Mouse (Mus musculus) midbrain, embryonic 11.5 days (tissue): Measurements from ENCODE around the gene Pkp1. TPM values are rescaled to one million over a fixed set of nuclear protein-coding genes. Genes with fewer than 3 reads are reported as not detected.

ENCODE experiments used
- ATAC-seq: fragments of 200-750 bp; cut with Nextera tagmentation; 2 replicates; pipeline ENCODE4 v1.8.0; 2017; ENCODE audit warnings: moderate TSS enrichment, moderate library complexity; ENCODE audit not compliant: low FRiP score
- DNase-seq: peaks from one replicate; pipeline ENCODE4 v3.0.0; 2015; ENCODE audit warnings: low spot score; ENCODE audit errors: missing footprints
- H3K27ac ChIP-seq: fragments of 300-500 bp; sonication (generic); 2 replicates; pipeline ENCODE4 v1.5.1; 2014; ENCODE audit warnings: low read depth, low read length
- H3K27me3 ChIP-seq: fragments of 300-500 bp; sonication (generic); 2 replicates; pipeline ENCODE4 v1.6.1; 2014; ENCODE audit warnings: mild to moderate bottlenecking, low read length, moderate library complexity, mixed read lengths; ENCODE audit not compliant: control insufficient read depth, insufficient read depth
- H3K36me3 ChIP-seq: fragments of 300-500 bp; sonication (generic); 2 replicates; pipeline ENCODE4 v1.6.1; 2014; ENCODE audit warnings: mild to moderate bottlenecking, low read length, moderate library complexity, mixed read lengths; ENCODE audit not compliant: control insufficient read depth, insufficient read depth
- H3K4me1 ChIP-seq: fragments of 300-500 bp; sonication (generic); 2 replicates; pipeline ENCODE4 v1.6.1; 2014; ENCODE audit warnings: low read length; ENCODE audit not compliant: control insufficient read depth, insufficient read depth
- H3K4me2 ChIP-seq: fragments of 300-500 bp; sonication (generic); 2 replicates; pipeline ENCODE4 v1.6.1; 2014; ENCODE audit warnings: mild to moderate bottlenecking, moderate library complexity
- H3K4me3 ChIP-seq: fragments of 300-500 bp; sonication (generic); 2 replicates; pipeline ENCODE4 v1.5.1; 2014; ENCODE audit warnings: low read depth, low read length
- H3K9ac ChIP-seq: fragments of 300-500 bp; sonication (generic); 2 replicates; pipeline ENCODE4 v1.6.1; 2014; ENCODE audit warnings: low read length
- H3K9me3 ChIP-seq: fragments of 300-500 bp; sonication (generic); 2 replicates; pipeline ENCODE4 v1.6.1; 2016; ENCODE audit warnings: low read length; ENCODE audit not compliant: control insufficient read depth
- WGBS: fragments of 180-500 bp; shearing (Covaris S2); extraction: QIAGEN DNeasy Blood & Tissue Kit; methylation state at CpG from one replicate; pipeline ENCODE4 v1.1.7; 2014; 5-methylcytosine and 5-hydroxymethylcytosine counted together
- polyA plus RNA-seq: library from polyadenylated mRNA; unstranded; fragments of >200 nt; fragmentation: Nextera tagmentation; extraction: Ambion mirVana; gene quantifications from 2 replicates; pipeline ENCODE4 v1.2.1, GENCODE M21; 2014

Gene Pkp1
- polyA plus RNA-seq, 1 experiment from 2014 or later, result 0.11 TPM

GRCm38 (mm10) chr1:135865518-135866194, 53.4 kb downstream of the Pkp1 start:
- Histone ChIP-seq H3K9me3 (no peaks in the 10 kb centered on the region), H3K36me3 (no peaks in the 10 kb centered on the region), H3K27me3 (no peaks in the 10 kb centered on the region; the same call in 1 of the 2 replicates), H3K4me1 (no peaks in the 10 kb centered on the region), H3K4me3 (no peak overlapping the region), H3K27ac (no peak overlapping the region), H3K9ac (no peak overlapping the region), H3K4me2 (no peak overlapping the region)
- DNase-seq (peak; percentile 98), ATAC-seq (peak; percentile 74)
- WGBS, result 53% methylated on average over 19 of the region's 19 CpGs

- Histone ChIP-seq H3K9me3 (no peaks in the 10 kb centered on the region), H3K36me3 (no peaks in the 10 kb centered on the region), H3K4me1 (no peaks in the 10 kb centered on the region), H3K27me3 (no peaks in the 10 kb centered on the region; the same call in 1 of the 2 replicates), H3K27ac (no peak overlapping the region), H3K4me3 (no peak overlapping the region), H3K4me2 (no peak overlapping the region), H3K9ac (no peak overlapping the region)
- WGBS, result 87% methylated on average over 6 of the region's 6 CpGs
- no peak for DNase-seq
- no peak for ATAC-seq
These were observed 54.2 kb downstream of the Pkp1 start for GRCm38 (mm10) chr1:135864830-135865229.

GRCm38 (mm10) chr1:135863786-135864335, 55.1 kb downstream of the Pkp1 start:
- ATAC-seq (no peak), DNase-seq (no peak)
- H3K4me2 ChIP-seq, result no peak overlapping the region
- H3K4me1 ChIP-seq, result no peaks in the 10 kb centered on the region
- H3K27ac ChIP-seq, result no peak overlapping the region
- no peaks in the 10 kb centered on the region; the same call in 1 of the 2 replicates for H3K27me3 ChIP-seq
- H3K9ac ChIP-seq, result no peak overlapping the region
- no peak overlapping the region for H3K4me3 ChIP-seq
- WGBS, result 84% methylated on average over 9 of the region's 9 CpGs
- no peaks in the 10 kb centered on the region for H3K9me3 ChIP-seq
- H3K36me3 ChIP-seq, result no peaks in the 10 kb centered on the region

- WGBS, result 81% methylated on average over 5 of the region's 5 CpGs
These were observed 56.4 kb downstream of the Pkp1 start for GRCm38 (mm10) chr1:135862561-135862960.

GRCm38 (mm10) chr1:135861980-135862552, 56.9 kb downstream of the Pkp1 start:
- H3K9me3 ChIP-seq, result no peaks in the 10 kb centered on the region
- no peaks in the 10 kb centered on the region for H3K4me1 ChIP-seq
- H3K27me3 ChIP-seq, result no peaks in the 10 kb centered on the region; the same call in 1 of the 2 replicates
- H3K4me3 ChIP-seq, result no peak overlapping the region
- no peaks in the 10 kb centered on the region for H3K36me3 ChIP-seq
- H3K4me2 ChIP-seq, result no peak overlapping the region
- ATAC-seq (no peak), DNase-seq (no peak)
- H3K9ac ChIP-seq, result no peak overlapping the region
- 82% methylated on average over 9 of the region's 9 CpGs for WGBS
- H3K27ac ChIP-seq, result no peak overlapping the region

More at GRCm38 (mm10) chr1:135862561-135862960, 56.4 kb downstream of the Pkp1 start:
- no peak overlapping the region for H3K27ac ChIP-seq
- ATAC-seq, result no peak
- H3K4me3 ChIP-seq, result no peak overlapping the region
- no peaks in the 10 kb centered on the region for H3K4me1 ChIP-seq
- H3K9ac ChIP-seq, result no peak overlapping the region
- H3K9me3 ChIP-seq, result no peaks in the 10 kb centered on the region
- H3K27me3 ChIP-seq, result no peaks in the 10 kb centered on the region; the same call in 1 of the 2 replicates
- H3K36me3 ChIP-seq, result no peaks in the 10 kb centered on the region
- no peak overlapping the region for H3K4me2 ChIP-seq
- DNase-seq, result no peak

- WGBS, result 84% methylated on average over 5 of the region's 5 CpGs
- H3K4me2 ChIP-seq, result no peak overlapping the region
- no peaks in the 10 kb centered on the region for H3K36me3 ChIP-seq
- no peak for DNase-seq
- no peak overlapping the region for H3K27ac ChIP-seq
- no peaks in the 10 kb centered on the region; the same call in 1 of the 2 replicates for H3K27me3 ChIP-seq
- no peaks in the 10 kb centered on the region for H3K9me3 ChIP-seq
- ATAC-seq, result no peak
- H3K4me1 ChIP-seq, result no peaks in the 10 kb centered on the region
- H3K9ac ChIP-seq, result no peak overlapping the region
- H3K4me3 ChIP-seq, result no peak overlapping the region
These were observed 57.9 kb downstream of the Pkp1 start for GRCm38 (mm10) chr1:135861091-135861490.

GRCm38 (mm10) chr1:135858533-135858932, 60.5 kb downstream of the Pkp1 start:
- Histone ChIP-seq H3K36me3 (no peaks in the 10 kb centered on the region), H3K4me3 (no peak overlapping the region), H3K27ac (no peak overlapping the region), H3K4me2 (no peak overlapping the region), H3K9ac (no peak overlapping the region), H3K27me3 (no peaks in the 10 kb centered on the region), H3K4me1 (no peaks in the 10 kb centered on the region), H3K9me3 (no peaks in the 10 kb centered on the region)
- 89% methylated on average over 7 of the region's 7 CpGs for WGBS
- no peak for DNase-seq
- no peak for ATAC-seq

- no peak overlapping the region for H3K4me2 ChIP-seq
- H3K4me1 ChIP-seq, result peaks cover 7% of the 10 kb centered on the region
- H3K27me3 ChIP-seq, result no peaks in the 10 kb centered on the region
- 70% methylated on average over 11 of the region's 11 CpGs for WGBS
- no peak overlapping the region for H3K4me3 ChIP-seq
- no peak overlapping the region for H3K9ac ChIP-seq
- no peak for DNase-seq
- no peaks in the 10 kb centered on the region for H3K36me3 ChIP-seq
- no peak for ATAC-seq
- H3K9me3 ChIP-seq, result no peaks in the 10 kb centered on the region
- no peak overlapping the region for H3K27ac ChIP-seq
These were observed 61.8 kb downstream of the Pkp1 start for GRCm38 (mm10) chr1:135857137-135857775.

GRCm38 (mm10) chr1:135856070-135856469, 62.9 kb downstream of the Pkp1 start:
- no peaks in the 10 kb centered on the region for H3K27me3 ChIP-seq
- H3K4me2 ChIP-seq, result no peak overlapping the region
- no peak for DNase-seq
- no peak overlapping the region for H3K9ac ChIP-seq
- no peaks in the 10 kb centered on the region for H3K36me3 ChIP-seq
- no peak overlapping the region for H3K4me3 ChIP-seq
- WGBS, result 75% methylated on average over 4 of the region's 4 CpGs
- peaks cover 12% of the 10 kb centered on the region for H3K4me1 ChIP-seq
- H3K27ac ChIP-seq, result no peak overlapping the region
- ATAC-seq, result no peak
- no peaks in the 10 kb centered on the region for H3K9me3 ChIP-seq
